Mouse (Mus musculus) Patski (cell line): ENCODE measurements around the gene Snta1. TPM values are rescaled to one million over a fixed set of nuclear protein-coding genes. Genes with fewer than 3 reads are reported as not detected.
A peak's percentile ranks its signal among the peaks of the same experiment; 100 is the strongest.

ENCODE experiments used
- ATAC-seq: fragments of 100-300 bp; one replicate; pipeline ENCODE4 v1.8.0; 2021
- CTCF ChIA-PET: fragments of 350-600 bp; sonication (Branson Sonifier 250); formaldehyde crosslinking; loops from one replicate; lab custom pipeline; 2022; ENCODE audit warnings: inconsistent platforms; lab: Charles Lee
- POLR2A ChIA-PET: fragments of 350-600 bp; sonication (Branson Sonifier 250); formaldehyde crosslinking; loops from one replicate; lab custom pipeline; 2022; ENCODE audit warnings: antibody characterized with exemption, inconsistent platforms; lab: Charles Lee
- DNase-seq: peaks from one replicate; pipeline ENCODE4 v3.0.0-alpha.2; 2011; ENCODE audit warnings: low read depth, low spot score
- H3K27me3 ChIP-seq: fragments of 371-371 bp; one replicate; pipeline ENCODE4 v1.5.1; 2021
- CTCF ChIP-seq: fragments of 100-300 bp; IDR thresholded peaks from one replicate; pipeline ENCODE4 v1.5.1; 2021
- in situ Hi-C: fragments of 300-500 bp; cut with MboI; formaldehyde crosslinking; loops from 3 replicates; pipeline ENCODE4 v1.11.1; 2018; ENCODE audit warnings: low pct_unique_long_range_greater_than_20kb, mixed read lengths
- polyA plus RNA-seq: library from polyadenylated mRNA; unstranded; gene quantifications from one replicate; pipeline ENCODE4 v1.2.3, GENCODE M21; 2021

Gene Snta1
- polyA plus RNA-seq: 30.2 TPM

- DNase-seq (no peak), ATAC-seq (peak; percentile 68)
- ChIA-PET CTCF (interaction anchor here (1.2 to 1.3 kb wide), 2 partner anchors 35 to 178 kb away, joined by 3 read pairs; partner anchors contain the start of gene Cdk5rap1), POLR2A (interaction anchor here (1.2 kb wide), 1 partner anchor 18 kb away, joined by 3 read pairs; no protein-coding TSS in a partner anchor)
- in situ Hi-C loops: loop anchor here (25.0 kb wide), 1 partner anchor 529 kb away; no protein-coding TSS in a partner anchor
- H3K27me3 ChIP-seq: no peaks in the 10 kb centered on the region
- TF ChIP-seq CTCF: no peak
These were observed at the start of gene Snta1 for GRCm38 (mm10) chr2:154407643-154408445. Snta1 (minus strand) TSS chr2:154408099.

- ATAC-seq (no peak), DNase-seq (no peak)
- in situ Hi-C loops: no loop called here
- H3K27me3 ChIP-seq: no peaks in the 10 kb centered on the region
- TF ChIP-seq CTCF: no peak
- ChIA-PET CTCF (interaction anchor here (0.7 to 1.9 kb wide), 4 partner anchors 17 to 83 kb away, joined by 3 to 7 read pairs (median 4); no protein-coding TSS in a partner anchor), POLR2A (no interaction called here)
These were observed 48.7 kb upstream of the Snta1 start for GRCm38 (mm10) chr2:154456621-154457020.

DNA sequence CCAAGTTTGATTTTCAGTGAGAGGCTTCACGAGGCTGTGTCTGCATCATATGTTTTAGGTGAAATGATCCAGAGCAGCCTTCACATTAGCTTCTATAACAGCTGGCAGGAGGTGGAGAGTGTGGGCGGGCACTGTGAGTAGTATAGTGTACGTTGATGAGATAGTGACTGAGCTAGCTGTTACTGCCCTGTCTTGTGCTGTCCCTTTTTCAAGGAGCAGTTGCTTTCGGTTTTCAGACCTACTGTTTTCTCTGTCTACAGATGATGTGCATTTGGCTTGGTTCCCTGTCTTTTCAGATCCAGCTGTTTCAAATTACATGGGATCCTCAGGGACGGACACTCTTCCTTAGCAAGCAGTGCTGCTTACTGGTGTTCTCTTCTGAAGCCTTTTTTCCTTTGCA lies 47.9 kb upstream of the Snta1 start:
- no peak for DNase-seq

DNA sequence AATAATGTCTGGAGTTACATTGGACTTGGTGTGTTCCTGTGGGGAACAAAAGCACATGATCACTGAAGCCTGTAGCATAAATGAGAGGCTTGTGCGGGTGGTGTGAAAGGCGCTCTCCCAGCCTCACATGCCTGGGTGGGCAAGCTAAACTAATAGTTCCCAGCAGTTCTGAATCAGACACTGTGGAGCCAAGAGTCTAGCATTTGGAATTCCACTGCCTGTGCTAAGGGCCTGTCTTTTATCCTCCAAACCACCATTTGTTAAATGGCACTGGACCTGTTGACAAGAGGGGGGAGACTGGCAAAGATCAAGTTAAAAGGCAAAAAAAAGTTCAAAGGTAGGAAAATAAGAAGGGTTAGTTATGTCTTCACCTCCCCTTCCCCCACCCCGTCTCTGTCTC lies 46.7 kb upstream of the Snta1 start:
- ATAC-seq (peak; percentile 94), DNase-seq (peak; percentile 69)
- TF ChIP-seq CTCF: no peak
- in situ Hi-C loops: no loop called here
- CTCF ChIA-PET: interaction anchor here (1.2 to 1.3 kb wide), 2 partner anchors 19 to 37 kb away, joined by 3 to 4 read pairs; no protein-coding TSS in a partner anchor
- POLR2A ChIA-PET: interaction anchor here (1.0 kb wide), 1 partner anchor 11 kb away, joined by 6 read pairs; no protein-coding TSS in a partner anchor
- H3K27me3 ChIP-seq: no peaks in the 10 kb centered on the region

More for the DNA sequence above, 47.9 kb upstream of the Snta1 start:
- POLR2A ChIA-PET: interaction anchor here (0.6 to 0.7 kb wide), 2 partner anchors 16 to 100 kb away, joined by 3 read pairs; no protein-coding TSS in a partner anchor
- no peak for TF ChIP-seq CTCF
- no peaks in the 10 kb centered on the region for H3K27me3 ChIP-seq
- no peak for ATAC-seq
- in situ Hi-C loops: no loop called here
- CTCF ChIA-PET: interaction anchor here (1.2 to 1.9 kb wide), 3 partner anchors 16 to 84 kb away, joined by 3 to 7 read pairs (median 4); no protein-coding TSS in a partner anchor

DNA sequence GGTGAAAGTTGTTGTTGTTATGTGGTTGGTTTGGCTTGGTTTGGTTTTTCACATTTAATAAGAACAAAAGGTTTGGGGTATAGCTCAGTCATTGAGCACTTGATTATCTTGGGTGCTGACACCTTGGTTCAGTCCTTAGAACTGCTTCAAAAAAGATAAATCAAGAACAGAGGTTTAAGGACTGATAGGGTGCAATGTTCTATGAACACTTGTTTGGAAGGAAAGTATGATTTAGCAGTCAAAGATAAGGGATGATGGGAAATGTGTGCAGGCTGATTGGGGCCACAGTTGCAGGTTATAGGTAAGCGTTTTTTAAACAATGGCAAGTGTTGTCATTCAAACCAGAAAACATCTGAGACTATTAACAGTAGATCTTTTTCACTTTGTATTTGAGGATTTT lies 46.2 kb upstream of the Snta1 start:
- no peaks in the 10 kb centered on the region for H3K27me3 ChIP-seq
- ATAC-seq: no peak
- POLR2A ChIA-PET: interaction anchor here (1.0 kb wide), 1 partner anchor 11 kb away, joined by 6 read pairs; no protein-coding TSS in a partner anchor
- DNase-seq: no peak
- CTCF ChIA-PET: interaction anchor here (1.2 kb wide), 1 partner anchor 37 kb away, joined by 4 read pairs; no protein-coding TSS in a partner anchor
- no peak for TF ChIP-seq CTCF
- in situ Hi-C loops: no loop called here

DNA sequence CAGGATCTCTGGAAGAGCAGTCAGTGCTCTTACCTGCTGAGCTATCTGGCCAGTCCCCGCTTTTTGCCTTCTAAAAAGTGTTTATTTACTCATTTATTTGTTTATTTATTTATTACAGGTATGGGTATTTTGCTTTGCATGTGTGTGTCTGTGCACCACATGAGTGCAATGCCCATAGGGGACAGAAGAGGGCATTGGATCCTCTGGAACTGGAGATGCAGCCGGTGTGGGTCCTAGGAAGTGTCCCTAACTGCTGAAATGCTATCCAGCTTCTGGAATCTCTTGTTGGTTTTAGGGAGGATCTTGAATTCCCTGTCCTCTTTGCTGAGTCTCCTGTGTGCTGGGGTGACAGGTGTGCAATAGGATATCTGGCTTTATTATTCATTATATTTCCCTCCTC lies 45.1 kb upstream of the Snta1 start:
- no peaks in the 10 kb centered on the region for H3K27me3 ChIP-seq
- DNase-seq (no peak), ATAC-seq (no peak)
- CTCF ChIA-PET: no interaction called here
- in situ Hi-C loops: no loop called here
- TF ChIP-seq CTCF: peak; percentile 61
- POLR2A ChIA-PET: no interaction called here

DNA sequence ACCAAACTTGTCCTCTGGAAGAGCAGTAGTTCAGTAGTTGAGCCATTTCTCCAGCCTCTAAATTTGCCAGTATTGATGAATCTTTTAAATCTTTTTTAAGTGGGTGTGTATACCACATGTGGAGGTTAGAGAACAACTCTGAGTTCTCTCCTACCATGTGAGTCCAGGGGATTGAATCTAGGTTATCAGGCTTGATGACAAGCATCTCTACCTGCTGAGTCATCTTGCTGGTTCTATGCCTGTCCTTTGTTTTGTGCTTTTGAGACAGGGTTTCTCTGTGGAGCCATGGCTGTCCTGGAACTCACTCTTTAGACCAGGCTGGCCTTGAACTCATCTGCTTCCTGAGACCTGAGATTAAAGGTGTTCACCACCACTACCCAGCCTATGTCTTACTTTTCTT lies 40.7 kb upstream of the Snta1 start:
- no peak for DNase-seq
- in situ Hi-C loops: no loop called here
- no peak for ATAC-seq
- ChIA-PET POLR2A (no interaction called here), CTCF (no interaction called here)
- no peak for TF ChIP-seq CTCF
- no peaks in the 10 kb centered on the region for H3K27me3 ChIP-seq

GRCm38 (mm10) chr2:154447821-154448220 lies 39.9 kb upstream of the Snta1 start:
- ChIA-PET CTCF (no interaction called here), POLR2A (no interaction called here)
- no peaks in the 10 kb centered on the region for H3K27me3 ChIP-seq
- DNase-seq: no peak
- in situ Hi-C loops: no loop called here
- no peak for ATAC-seq
- no peak for TF ChIP-seq CTCF

- POLR2A ChIA-PET: interaction anchor here (0.6 kb wide), 1 partner anchor 15 kb away, joined by 3 read pairs; no protein-coding TSS in a partner anchor
- no peak for TF ChIP-seq CTCF
- CTCF ChIA-PET: interaction anchor here (0.9 to 1.5 kb wide), 9 partner anchors 16 to 100 kb away, joined by 3 to 4 read pairs (median 3); no protein-coding TSS in a partner anchor
- ATAC-seq (no peak), DNase-seq (no peak)
- no peaks in the 10 kb centered on the region for H3K27me3 ChIP-seq
- in situ Hi-C loops: no loop called here
These were observed 32.6 kb upstream of the Snta1 start for GRCm38 (mm10) chr2:154440453-154440852.

DNA sequence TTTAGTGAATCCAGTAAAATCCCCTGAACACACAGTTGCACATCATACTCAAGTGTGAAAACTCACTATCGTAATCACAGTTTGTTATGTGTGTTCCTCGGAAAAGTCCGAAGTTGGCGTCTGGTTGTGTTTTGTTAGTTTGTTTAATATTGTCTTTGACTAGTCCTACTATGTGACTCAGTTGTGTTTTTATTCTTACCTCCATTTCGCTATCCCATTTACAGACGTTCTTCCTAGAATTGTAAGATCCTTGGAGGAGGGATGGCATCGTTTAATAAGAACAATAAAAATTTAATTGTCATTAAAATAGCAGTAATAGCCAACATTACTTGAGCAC lies 29.3 kb upstream of the Snta1 start:
- ChIA-PET CTCF (no interaction called here), POLR2A (interaction anchor here (1.1 kb wide), 1 partner anchor 176 kb away, joined by 3 read pairs; the partner anchor contains the start of genes 4930519P11Rik and Zfp341)
- no peak for DNase-seq
- no peaks in the 10 kb centered on the region for H3K27me3 ChIP-seq
- TF ChIP-seq CTCF: no peak
- ATAC-seq: no peak
- in situ Hi-C loops: no loop called here
